28 mouse cellular contexts compared by ENCODE assay signal in the genomic region with DNA sequence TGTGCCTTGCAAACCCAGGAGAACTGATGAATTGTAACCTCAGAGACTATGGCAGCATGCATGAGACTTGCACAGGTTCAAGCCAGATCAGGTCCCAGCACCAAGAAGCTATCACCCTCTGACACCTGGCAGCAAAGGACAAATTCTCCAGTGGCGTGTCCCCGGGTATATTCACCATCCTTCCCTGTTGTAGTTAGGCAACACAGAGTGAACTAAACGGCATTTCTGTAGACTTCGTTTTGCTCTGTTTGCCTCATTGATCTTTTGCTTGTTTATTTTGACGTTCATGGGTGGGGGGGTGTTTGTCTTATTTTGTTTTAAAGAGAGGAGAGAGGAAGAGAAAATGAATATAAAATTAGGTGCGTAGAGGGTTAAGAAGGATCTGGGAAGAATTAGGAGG.
"Had no signal": no experiment of that assay in that cellular context is flagged by ENCODE, and none has a peak within 500 bp of the region (broad histone marks: within the 10 kb centered on the region; RNA-seq: fewer than 3 reads in every experiment).

No protein-coding gene starts in this region.

- H3K9ac ChIP-seq: embryonic facial prominence, embryonic 12.5 days; embryonic facial prominence, embryonic 13.5 days; embryonic facial prominence, embryonic 15.5 days; forebrain, embryonic 12.5 days; forebrain, embryonic 13.5 days; forebrain, embryonic 15.5 days; forebrain, postnatal 0 days had no signal

- ATAC-seq: forebrain, embryonic 13.5 days; forebrain, embryonic 14.5 days; forebrain, embryonic 15.5 days; forebrain, embryonic 16.5 days; forebrain, postnatal 0 days had no signal

- H3K27me3 ChIP-seq: embryonic facial prominence, embryonic 12.5 days; embryonic facial prominence, embryonic 13.5 days; embryonic facial prominence, embryonic 15.5 days; forebrain, embryonic 12.5 days; forebrain, embryonic 13.5 days; forebrain, embryonic 15.5 days had no signal

- H3K4me2 ChIP-seq: embryonic facial prominence, embryonic 12.5 days; embryonic facial prominence, embryonic 13.5 days; embryonic facial prominence, embryonic 15.5 days; forebrain, embryonic 12.5 days; forebrain, embryonic 13.5 days; forebrain, embryonic 15.5 days had no signal

- H3K4me1 ChIP-seq: embryonic facial prominence, embryonic 10.5 days; embryonic facial prominence, embryonic 12.5 days; embryonic facial prominence, embryonic 13.5 days; embryonic facial prominence, embryonic 15.5 days; forebrain, embryonic 10.5 days; forebrain, embryonic 12.5 days; forebrain, embryonic 13.5 days; forebrain, embryonic 15.5 days had no signal

- H3K4me3 ChIP-seq: embryonic facial prominence, embryonic 10.5 days; embryonic facial prominence, embryonic 12.5 days; embryonic facial prominence, embryonic 13.5 days; embryonic facial prominence, embryonic 15.5 days; erythroblast, embryonic 14.5 days; forebrain, embryonic 10.5 days; forebrain, embryonic 12.5 days; forebrain, embryonic 13.5 days; forebrain, embryonic 15.5 days; gastrocnemius, adult 2 months; heart, adult 2 months had no signal

- H3K9me3 ChIP-seq: embryonic facial prominence, embryonic 10.5 days; embryonic facial prominence, embryonic 12.5 days; embryonic facial prominence, embryonic 13.5 days; embryonic facial prominence, embryonic 15.5 days; forebrain, embryonic 10.5 days; forebrain, embryonic 12.5 days; forebrain, embryonic 13.5 days; forebrain, embryonic 15.5 days had no signal

- H3K27ac ChIP-seq: embryonic facial prominence, embryonic 10.5 days; embryonic facial prominence, embryonic 12.5 days; embryonic facial prominence, embryonic 13.5 days; embryonic facial prominence, embryonic 15.5 days; forebrain, embryonic 10.5 days; forebrain, embryonic 12.5 days; forebrain, embryonic 13.5 days; forebrain, embryonic 15.5 days; gastrocnemius, adult 2 months; heart, adult 2 months had no signal

- DNase-seq: cerebellum, adult 2 months; cerebellum, adult 8-10 months; cerebellum, adult 9-10 months; cerebellum, adult 9-11 months; cerebellum, postnatal 10 days; cerebellum, postnatal 14 days; cerebellum, postnatal 25 days; cerebellum, postnatal 36 days; embryo, embryonic 11 days; forebrain, postnatal 0 days; gastrocnemius, adult 2 months; gastrocnemius, postnatal 10 days; gastrocnemius, postnatal 14 days; gastrocnemius, postnatal 25 days; gastrocnemius, postnatal 36 days; heart, adult 18-20 months; heart, adult 2 months had no signal
